Mouse (Mus musculus) CH12.LX (cell line): ENCODE measurements around the gene Eif2ak2. TPM values are rescaled to one million over a fixed set of nuclear protein-coding genes. Genes with fewer than 3 reads are reported as not detected.

ENCODE experiments used
- DNase-seq: peaks from one replicate; pipeline ENCODE4 v3.0.0-alpha.2; 2013; ENCODE audit errors: extremely low read depth
- H3K27ac ChIP-seq: 2 replicates; pipeline ENCODE4 v1.5.1; 2012; ENCODE audit warnings: low read depth, mild to moderate bottlenecking, control low read depth, moderate library complexity; ENCODE audit not compliant: insufficient read depth
- H3K27me3 ChIP-seq: replicated peaks from 2 replicates; pipeline ENCODE3; 2012; ENCODE audit warnings: inconsistent platforms
- H3K36me3 ChIP-seq, 2 experiments: replicated peaks in 1 of 2; 2 replicates each; pipeline versions ENCODE3 to v1.6.1; 2012; ENCODE audit warnings: inconsistent platforms in 1 of 2, low read length in 1 of 2, mild to moderate bottlenecking in 1 of 2, mixed read lengths in 1 of 2, moderate library complexity in 1 of 2; ENCODE audit not compliant: control insufficient read depth in 1 of 2, insufficient read depth in 1 of 2
- H3K4me1 ChIP-seq, 2 experiments: 2 replicates each; pipeline ENCODE4 v1.6.1; 2012; ENCODE audit warnings: inconsistent platforms in 1 of 2, moderate library complexity in 1 of 2; ENCODE audit not compliant: insufficient read depth in 2 of 2, control insufficient read depth in 1 of 2
- H3K4me2 ChIP-seq: 2 replicates; pipeline ENCODE4 v1.6.1; 2012; ENCODE audit warnings: low read depth, mild to moderate bottlenecking, control low read depth; ENCODE audit not compliant: poor library complexity, insufficient read depth, severe bottlenecking
- H3K4me3 ChIP-seq, 3 experiments: fragments of 150-350 bp in 1 of 3; sonication (generic) in 1 of 3; replicated peaks in 1 of 3; 2 replicates each; pipeline versions ENCODE3 to v1.5.1; 2011 to 2012; ENCODE audit warnings: low read depth in 2 of 3, low read length in 2 of 3, mild to moderate bottlenecking in 2 of 3, moderate library complexity in 2 of 3, control low read depth in 1 of 3, improper control_type of control experiment in 1 of 3, inconsistent platforms in 1 of 3, mixed read lengths in 1 of 3; ENCODE audit not compliant: poor library complexity in 1 of 3
- H3K79me2 ChIP-seq: replicated peaks from 2 replicates; pipeline ENCODE4 v1.6.1; 2012; ENCODE audit warnings: mild to moderate bottlenecking, moderate library complexity; ENCODE audit not compliant: control insufficient read depth, poor library complexity, insufficient read depth, severe bottlenecking; ENCODE audit errors: extremely low read depth
- H3K9ac ChIP-seq: 2 replicates; pipeline ENCODE4 v1.6.1; 2012; ENCODE audit warnings: low read depth, mild to moderate bottlenecking, control low read depth, moderate library complexity; ENCODE audit not compliant: insufficient read depth
- H3K9me3 ChIP-seq: replicated peaks from 2 replicates; pipeline ENCODE3; 2012; ENCODE audit warnings: low read length, inconsistent platforms, mixed read lengths
- BHLHE40 ChIP-seq: IDR thresholded peaks from 2 replicates; pipeline ENCODE4 v1.6.1; 2011; ENCODE audit warnings: mild to moderate bottlenecking, low read depth, low read length, improper control_type of control experiment
- CHD1 ChIP-seq: IDR thresholded peaks from 2 replicates; pipeline ENCODE4 v1.6.1; 2012; ENCODE audit warnings: low read depth, low read length, improper control_type of control experiment, inconsistent platforms
- CHD2 ChIP-seq: IDR thresholded peaks from 2 replicates; pipeline ENCODE4 v1.6.1; 2011; ENCODE audit warnings: low read length, improper control_type of control experiment
- ELF1 ChIP-seq: IDR thresholded peaks from 2 replicates; pipeline ENCODE4 v1.6.1; 2014; ENCODE audit warnings: low read depth, mild to moderate bottlenecking, inconsistent platforms, low read length, improper control_type of control experiment
- GABPA ChIP-seq: IDR thresholded peaks from 2 replicates; pipeline ENCODE4 v1.6.1; 2012; ENCODE audit warnings: low read depth, low read length, improper control_type of control experiment, inconsistent platforms; ENCODE audit not compliant: insufficient replicate concordance
- HCFC1 ChIP-seq: IDR thresholded peaks from 2 replicates; pipeline ENCODE4 v1.6.1; 2012; ENCODE audit warnings: low read depth, mild to moderate bottlenecking, inconsistent platforms, low read length, improper control_type of control experiment
- IRF4 ChIP-seq: IDR thresholded peaks from 2 replicates; pipeline ENCODE4 v1.6.1; 2014; ENCODE audit warnings: low read depth, mild to moderate bottlenecking, inconsistent platforms, low read length, improper control_type of control experiment
- JUND ChIP-seq: conservative IDR thresholded peaks from 2 replicates; pipeline ENCODE4 v1.6.1; 2011; ENCODE audit warnings: low read depth, low read length, improper control_type of control experiment
- MAX ChIP-seq: IDR thresholded peaks from 2 replicates; pipeline ENCODE4 v1.6.1; 2011; ENCODE audit warnings: low read length, improper control_type of control experiment
- MEF2A ChIP-seq: IDR thresholded peaks from 2 replicates; pipeline ENCODE4 v1.6.1; 2014; ENCODE audit warnings: low read depth, mild to moderate bottlenecking, inconsistent platforms, low read length, improper control_type of control experiment, borderline replicate concordance
- MXI1 ChIP-seq: IDR thresholded peaks from 2 replicates; pipeline ENCODE4 v1.6.1; 2011; ENCODE audit warnings: mild to moderate bottlenecking, low read depth, low read length, improper control_type of control experiment
- MYC ChIP-seq: IDR thresholded peaks from 2 replicates; pipeline ENCODE4 v1.6.1; 2011; ENCODE audit warnings: low read depth, mild to moderate bottlenecking, improper control_type of control experiment, low read length
- NELFE ChIP-seq: IDR thresholded peaks from 2 replicates; pipeline ENCODE4 v1.6.1; 2011; ENCODE audit warnings: low read depth, low read length, improper control_type of control experiment
- NRF1 ChIP-seq: IDR thresholded peaks from 2 replicates; pipeline ENCODE4 v1.6.1; 2014; ENCODE audit warnings: low read depth, mild to moderate bottlenecking, inconsistent platforms, low read length, improper control_type of control experiment, moderate library complexity
- POLR2A ChIP-seq: IDR thresholded peaks from 2 replicates; pipeline ENCODE4 v1.6.1; 2011; ENCODE audit warnings: low read depth, mild to moderate bottlenecking, improper control_type of control experiment, low read length
- POLR2AphosphoS2 ChIP-seq: IDR thresholded peaks from 2 replicates; pipeline ENCODE4 v1.6.1; 2011; ENCODE audit warnings: low read depth, low read length, improper control_type of control experiment
- RAD21 ChIP-seq: IDR thresholded peaks from 2 replicates; pipeline ENCODE4 v1.6.1; 2011; ENCODE audit warnings: low read depth, mild to moderate bottlenecking, low read length, improper control_type of control experiment, moderate library complexity
- SIN3A ChIP-seq: IDR thresholded peaks from 2 replicates; pipeline ENCODE4 v1.6.1; 2012; ENCODE audit warnings: low read length, improper control_type of control experiment, inconsistent platforms
- TCF12 ChIP-seq: IDR thresholded peaks from 2 replicates; pipeline ENCODE4 v1.6.1; 2014; ENCODE audit warnings: low read depth, mild to moderate bottlenecking, inconsistent platforms, low read length, improper control_type of control experiment
- USF1 ChIP-seq: IDR thresholded peaks from 2 replicates; pipeline ENCODE4 v1.6.1; 2014; ENCODE audit warnings: low read depth, mild to moderate bottlenecking, inconsistent platforms, low read length, improper control_type of control experiment
- USF2 ChIP-seq: conservative IDR thresholded peaks from 2 replicates; pipeline ENCODE4 v1.6.1; 2011; ENCODE audit warnings: low read depth, low read length, improper control_type of control experiment
- ZMIZ1 ChIP-seq: IDR thresholded peaks from 2 replicates; pipeline ENCODE4 v1.6.1; 2012; ENCODE audit warnings: low read depth, mild to moderate bottlenecking, inconsistent platforms, low read length, improper control_type of control experiment
- ZNF384 ChIP-seq: IDR thresholded peaks from 2 replicates; pipeline ENCODE4 v1.6.1; 2012; ENCODE audit warnings: low read depth, low read length, improper control_type of control experiment, inconsistent platforms
- dilution Hi-C: fragments of 300-500 bp; cut with MboI; formaldehyde crosslinking; loops from 2 replicates; pipeline ENCODE4 v1.14.3; 2020; ENCODE audit warnings: low sequenced_read_pairs; ENCODE audit not compliant: extremely low pct_unique_long_range_greater_than_20kb, extremely low pct_ligation_motif_present
- in situ Hi-C: fragments of 300-500 bp; cut with MboI; formaldehyde crosslinking; loops from 3 replicates; pipeline ENCODE4 v1.14.3; 2019; ENCODE audit warnings: low sequenced_read_pairs, low pct_ligation_motif_present, low pct_unique_long_range_greater_than_20kb, mixed read lengths
- polyA plus RNA-seq: library from polyadenylated mRNA; unstranded; fragments of >175 nt; gene quantifications from 2 replicates; pipeline ENCODE4 v1.2.1, GENCODE M21; 2012; ENCODE audit warnings: low read depth; ENCODE audit not compliant: insufficient read length
- total RNA-seq, 2 experiments: library from RNA; depleted of rRNA; stranded (reverse); fragments of 300-350 nt in 1 of 2; fragments of >200 nt in 1 of 2; gene quantifications; 2 replicates each; pipeline ENCODE4 v1.2.3; 2012 to 2014

Gene Eif2ak2
- total RNA-seq (2012; rRNA removed) (9.8 and 11.6 TPM in 2 replicates), total RNA-seq (2014; rRNA removed) (13.6 and 15.6 TPM in 2 replicates), polyA plus RNA-seq (25.0 and 27.4 TPM in 2 replicates)

- Histone ChIP-seq H3K4me1 (peaks cover 6 to 22% of the 10 kb centered on the region in 2 experiments), H3K27ac (no peak within 1 kb of the TSS), H3K4me2 (peak within 1 kb of the TSS; percentile 81), H3K4me3 (peak within 1 kb of the TSS; percentile 59 to 98 (median 80)), H3K27me3 (no peaks in the 10 kb centered on the region), H3K9ac (peak within 1 kb of the TSS; percentile 89), H3K9me3 (peaks cover 9% of the 10 kb centered on the region), H3K36me3 (peaks cover 12 to 52% of the 10 kb centered on the region in 2 experiments), H3K79me2 (peaks cover 12% of the 10 kb centered on the region; the same call in 1 of the 2 replicates)
- dilution Hi-C loops = no loop called here
- in situ Hi-C loops = loop anchor here (5.0 kb wide), 1 partner anchor 35 kb away; the partner anchor contains the start of gene Cebpzos
- peak; percentile 42; the same call in 1 of the 2 replicates for TF ChIP-seq NRF1
- TF ChIP-seq GABPA = no peak
- TF ChIP-seq NELFE = peak; percentile 83
- TF ChIP-seq CHD1 = no peak
- peak; percentile 44; the same call in 1 of the 2 replicates for TF ChIP-seq SIN3A
- peak; percentile 53; the same call in 1 of the 2 replicates for TF ChIP-seq MXI1
- TF ChIP-seq ZMIZ1 = peak; percentile 50; the same call in 1 of the 2 replicates
- TF ChIP-seq ELF1 = peak; percentile 44; the same call in 1 of the 2 replicates
- TF ChIP-seq RAD21 = no peak
- no peak for TF ChIP-seq BHLHE40
- TF ChIP-seq CHD2 = peak; percentile 95
- peak; percentile 61; the same call in 1 of the 2 replicates for TF ChIP-seq TCF12
- TF ChIP-seq MAX = peak; percentile 17; the same call in 1 of the 2 replicates
- no peak for TF ChIP-seq ZNF384
- TF ChIP-seq JUND = no peak
- peak; percentile 55; the same call in 1 of the 2 replicates for TF ChIP-seq HCFC1
- TF ChIP-seq POLR2A = peak; percentile 80
- peak; percentile 73 for DNase-seq
These were observed at the start of gene Eif2ak2 for GRCm38 (mm10) chr17:78882401-78883112. TSS of gene Eif2ak2 (minus strand) at chr17:78882573.

- no peaks in the 10 kb centered on the region for H3K79me2 ChIP-seq
- peaks cover 2 to 17% of the 10 kb centered on the region in 2 experiments; a peak in 2 of 4 replicates for H3K4me1 ChIP-seq
- no peak overlapping the region for H3K9ac ChIP-seq
- in situ Hi-C loops = loop anchor here (5.0 kb wide), 1 partner anchor 35 kb away; the partner anchor contains the start of gene Eif2ak2
- no peaks in the 10 kb centered on the region for H3K9me3 ChIP-seq
- no peaks in the 10 kb centered on the region for H3K27me3 ChIP-seq
- H3K4me3 ChIP-seq = no peak overlapping the region
- H3K36me3 ChIP-seq = peaks cover 39 to 46% of the 10 kb centered on the region in 2 experiments
- H3K4me2 ChIP-seq = no peak overlapping the region
- TF ChIP-seq USF2 (no peak), IRF4 (no peak), MYC (no peak), MEF2A (no peak), POLR2A (no peak), USF1 (no peak), JUND (no peak), MXI1 (no peak), RAD21 (no peak), GABPA (no peak), HCFC1 (no peak), POLR2AphosphoS2 (no peak), SIN3A (no peak)
- TF ChIP-seq, all 38 proteins: peak for 0
- DNase-seq = no peak
- dilution Hi-C loops = no loop called here
- H3K27ac ChIP-seq = no peak overlapping the region
These were observed 35.3 kb upstream of the Eif2ak2 start for GRCm38 (mm10) chr17:78917696-78918095.
